Mouse (Mus musculus) lung, postnatal 0 days (tissue): ENCODE measurements at regions not wholly inside any gene's neighbourhood (a gene's known extent, or its start where the extent isn't known, plus 50 kb on each side); places are given as distances from the start of the nearest gene placed in this dataset.

ENCODE experiments used
- ATAC-seq: fragments of 200-750 bp; cut with Nextera tagmentation; 2 replicates; pipeline ENCODE4 v1.8.0; 2017; ENCODE audit warnings: moderate library complexity
- DNase-seq: peaks from one replicate; pipeline ENCODE4 v3.0.0-alpha.2; 2016; ENCODE audit warnings: low spot score
- H3K27ac ChIP-seq: fragments of 300-500 bp; sonication (generic); 2 replicates; pipeline ENCODE4 v1.5.1; 2014; ENCODE audit warnings: antibody characterized with exemption, mild to moderate bottlenecking, low read length, mixed read lengths
- H3K27me3 ChIP-seq: fragments of 300-500 bp; sonication (generic); replicated peaks from 2 replicates; pipeline ENCODE4 v1.6.1; 2014; ENCODE audit warnings: low read length, mixed read lengths; ENCODE audit not compliant: insufficient read depth
- H3K36me3 ChIP-seq: fragments of 300-500 bp; sonication (generic); 2 replicates; pipeline ENCODE4 v1.6.1; 2014; ENCODE audit warnings: low read length, mixed read lengths; ENCODE audit not compliant: insufficient read depth
- H3K4me1 ChIP-seq: fragments of 300-500 bp; sonication (generic); 2 replicates; pipeline ENCODE4 v1.6.1; 2014; ENCODE audit warnings: antibody characterized with exemption, low read depth, low read length, mixed read lengths; ENCODE audit not compliant: insufficient read depth
- H3K4me2 ChIP-seq: fragments of 300-500 bp; sonication (generic); replicated peaks from 2 replicates; pipeline ENCODE4 v1.6.1; 2014; ENCODE audit warnings: low read depth, mild to moderate bottlenecking, low read length, moderate library complexity, mixed read lengths
- H3K4me3 ChIP-seq: fragments of 300-500 bp; sonication (generic); 2 replicates; pipeline ENCODE4 v1.5.1; 2014; ENCODE audit warnings: low read depth, low read length
- H3K9ac ChIP-seq: fragments of 300-500 bp; sonication (generic); replicated peaks from 2 replicates; pipeline ENCODE4 v1.6.1; 2014; ENCODE audit warnings: low read depth, mild to moderate bottlenecking
- H3K9me3 ChIP-seq: fragments of 300-500 bp; sonication (generic); 2 replicates; pipeline ENCODE4 v1.6.1; 2016; ENCODE audit warnings: low read length, mixed read lengths
- CTCF ChIP-seq: IDR thresholded peaks from 2 replicates; pipeline ENCODE4 v1.5.1; 2016; ENCODE audit warnings: antibody characterized with exemption, mild to moderate bottlenecking
- EP300 ChIP-seq: IDR thresholded peaks from 2 replicates; pipeline ENCODE4 v1.6.1; 2016; ENCODE audit warnings: antibody characterized with exemption, mild to moderate bottlenecking, control low read depth
- WGBS: fragments of 180-500 bp; shearing (Covaris S2); extraction: QIAGEN DNeasy Blood & Tissue Kit; methylation state at CpG from one replicate; pipeline ENCODE4 v1.1.7; 2014; 5-methylcytosine and 5-hydroxymethylcytosine counted together

- no peaks in the 10 kb centered on the region for H3K27me3 ChIP-seq
- no peaks in the 10 kb centered on the region for H3K4me1 ChIP-seq
- H3K4me3 ChIP-seq, result no peak overlapping the region
- ATAC-seq, result no peak
- DNase-seq, result no peak
- H3K27ac ChIP-seq, result no peak overlapping the region
- H3K9me3 ChIP-seq, result no peaks in the 10 kb centered on the region
- no peak overlapping the region for H3K9ac ChIP-seq
- WGBS, result 36% methylated on average over 6 of the region's 6 CpGs
- TF ChIP-seq CTCF, result no peak
- TF ChIP-seq EP300, result no peak
- H3K36me3 ChIP-seq, result no peaks in the 10 kb centered on the region
- no peak overlapping the region for H3K4me2 ChIP-seq
Observed at GRCm38 (mm10) chr3:58129358-58129903, 281.6 kb upstream of the Pfn2 start.

DNA sequence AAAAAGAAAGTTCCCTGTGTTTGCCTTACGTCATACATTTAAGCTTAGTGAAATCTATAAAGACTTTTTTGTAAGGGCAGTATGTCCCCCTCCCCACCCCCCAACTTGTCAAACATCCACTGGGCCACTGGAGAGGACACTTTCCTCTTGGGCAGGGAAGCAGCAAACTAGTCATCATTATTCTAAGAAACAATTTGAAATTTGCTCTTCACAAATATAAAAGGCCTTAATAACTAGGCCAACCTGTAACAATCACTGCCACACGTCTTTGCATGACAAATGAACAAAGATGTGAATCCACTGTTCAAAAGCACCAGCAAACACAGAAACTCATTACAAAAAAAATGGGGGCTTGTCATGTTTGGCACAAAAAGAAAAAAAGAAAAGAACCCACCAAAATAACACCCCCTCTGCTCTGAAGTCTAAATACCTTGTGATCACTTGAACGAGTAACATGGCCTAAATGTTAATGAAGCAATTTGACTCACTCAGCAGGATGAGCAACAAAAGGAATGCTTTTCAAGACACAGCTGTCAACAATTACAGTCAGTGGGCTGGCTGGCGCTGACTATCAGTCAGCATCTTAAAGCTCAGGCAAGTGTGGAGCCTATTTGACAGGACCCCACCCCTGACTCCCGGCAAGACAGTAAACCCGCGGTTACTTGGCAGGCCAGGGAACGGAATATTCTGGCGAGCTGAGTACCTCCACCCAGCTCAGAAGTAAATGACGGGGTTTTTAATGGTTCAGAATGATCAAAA, 278.7 kb upstream of the Tsc22d2 start:
- no peaks in the 10 kb centered on the region for H3K9me3 ChIP-seq
- no peak overlapping the region for H3K4me3 ChIP-seq
- no peak overlapping the region for H3K9ac ChIP-seq
- H3K27me3 ChIP-seq, result no peaks in the 10 kb centered on the region
- TF ChIP-seq EP300, result no peak
- TF ChIP-seq CTCF, result no peak
- DNase-seq, result no peak
- no peak overlapping the region for H3K4me2 ChIP-seq
- 49% methylated on average over 10 of the region's 10 CpGs for WGBS
- no peaks in the 10 kb centered on the region for H3K36me3 ChIP-seq
- H3K27ac ChIP-seq, result no peak overlapping the region
- no peaks in the 10 kb centered on the region for H3K4me1 ChIP-seq
- no peak for ATAC-seq

DNA sequence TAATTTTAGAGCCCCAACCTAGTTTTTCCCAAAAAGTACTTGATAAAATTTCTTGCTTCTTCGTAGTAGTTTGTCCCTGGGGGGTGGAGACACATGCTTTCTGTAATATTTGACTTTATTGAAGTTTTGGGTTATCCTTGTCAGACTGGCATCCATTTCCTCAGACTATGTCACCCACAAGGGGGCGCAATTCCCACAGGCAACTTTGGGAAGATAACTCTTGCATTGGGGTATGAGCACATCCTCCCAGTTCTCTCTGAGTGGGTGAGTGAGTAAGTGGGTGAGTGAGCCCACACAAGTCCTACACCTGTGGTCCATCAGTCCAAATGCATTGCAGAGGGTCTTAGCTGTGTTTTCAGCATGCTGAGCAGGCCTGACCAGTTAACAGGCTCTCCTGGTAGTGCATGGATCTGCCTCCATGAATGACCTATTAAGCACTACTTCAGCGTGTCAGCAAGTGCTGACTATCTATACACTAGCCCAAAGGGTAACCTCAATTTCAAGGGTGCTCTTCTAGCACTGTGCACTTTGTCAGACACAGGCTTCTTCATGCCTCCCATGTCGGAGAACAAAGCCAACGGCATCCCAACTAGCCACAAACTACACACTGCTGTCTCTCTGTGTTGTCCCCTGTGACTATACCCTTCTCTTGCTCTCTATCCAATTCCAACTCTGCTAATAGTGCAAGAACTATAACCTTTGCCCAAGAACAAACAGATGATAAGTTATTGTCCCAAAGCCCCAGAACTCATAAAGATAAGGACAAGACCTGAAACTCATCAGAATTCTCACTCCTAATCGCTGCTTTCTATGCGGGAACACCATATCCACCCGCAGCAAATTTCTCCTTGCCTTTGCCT, 275.6 kb upstream of the Tsc22d2 start:
- TF ChIP-seq CTCF (peak; percentile 78), EP300 (no peak)
- WGBS, result 72% methylated on average over 8 of the region's 8 CpGs
- ATAC-seq, result no peak
- Histone ChIP-seq H3K9me3 (no peaks in the 10 kb centered on the region), H3K9ac (no peak overlapping the region), H3K4me3 (no peak overlapping the region), H3K36me3 (no peaks in the 10 kb centered on the region), H3K27me3 (no peaks in the 10 kb centered on the region), H3K4me1 (no peaks in the 10 kb centered on the region), H3K4me2 (no peak overlapping the region), H3K27ac (no peak overlapping the region)
- no peak for DNase-seq

DNA sequence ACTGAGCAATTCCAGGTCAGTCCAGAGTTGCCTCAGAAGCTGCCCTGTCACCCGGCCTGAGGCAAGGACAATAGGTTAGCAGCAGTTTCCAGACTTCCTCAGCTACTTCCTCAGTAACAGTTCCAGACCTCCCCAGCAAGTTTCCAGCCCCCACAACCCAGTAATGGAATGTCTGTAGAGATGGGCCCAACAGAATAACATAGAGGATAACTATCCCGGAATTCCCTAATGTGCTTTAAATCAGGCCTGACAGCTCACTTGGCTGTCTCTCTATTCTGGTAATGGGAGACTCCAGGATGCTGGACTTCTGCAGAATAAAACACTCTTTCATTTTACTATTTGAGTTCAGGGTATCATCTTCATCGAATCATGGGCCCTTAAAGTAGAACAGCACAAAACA, 268.4 kb upstream of the Tsc22d2 start:
- Histone ChIP-seq H3K4me3 (no peak overlapping the region), H3K9me3 (no peaks in the 10 kb centered on the region), H3K36me3 (no peaks in the 10 kb centered on the region), H3K9ac (no peak overlapping the region), H3K27me3 (no peaks in the 10 kb centered on the region), H3K4me1 (no peaks in the 10 kb centered on the region), H3K4me2 (no peak overlapping the region), H3K27ac (no peak overlapping the region)
- TF ChIP-seq CTCF (no peak), EP300 (no peak)
- ATAC-seq (no peak), DNase-seq (no peak)
- WGBS, result 41% methylated on average over 3 of the region's 3 CpGs

DNA sequence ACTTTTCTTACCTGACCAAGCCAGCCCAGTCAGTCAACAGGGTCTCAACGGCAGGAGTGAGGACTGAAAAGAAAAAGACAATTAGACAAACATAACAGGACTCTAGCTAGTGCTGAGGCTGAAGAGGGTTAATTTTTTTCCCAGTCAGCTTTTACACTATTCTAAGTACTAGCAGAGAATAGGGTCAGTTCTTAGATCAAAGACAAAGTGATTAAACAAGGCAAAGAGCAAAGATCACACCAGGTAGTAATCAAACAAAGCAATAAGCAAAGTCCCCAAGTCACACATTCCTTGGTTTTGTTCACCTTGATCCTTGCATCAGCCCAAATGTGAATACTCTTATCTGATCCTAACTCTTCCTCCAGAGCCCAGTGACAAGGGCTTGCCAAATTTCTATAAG, 267.8 kb upstream of the Tsc22d2 start:
- Histone ChIP-seq H3K9ac (no peak overlapping the region), H3K27ac (no peak overlapping the region), H3K27me3 (no peaks in the 10 kb centered on the region), H3K9me3 (no peaks in the 10 kb centered on the region), H3K36me3 (no peaks in the 10 kb centered on the region), H3K4me2 (no peak overlapping the region), H3K4me1 (no peaks in the 10 kb centered on the region), H3K4me3 (no peak overlapping the region)
- DNase-seq (no peak), ATAC-seq (no peak)
- 26% methylated on average over 1 of the region's 1 CpGs for WGBS
- TF ChIP-seq CTCF (no peak), EP300 (no peak)

DNA sequence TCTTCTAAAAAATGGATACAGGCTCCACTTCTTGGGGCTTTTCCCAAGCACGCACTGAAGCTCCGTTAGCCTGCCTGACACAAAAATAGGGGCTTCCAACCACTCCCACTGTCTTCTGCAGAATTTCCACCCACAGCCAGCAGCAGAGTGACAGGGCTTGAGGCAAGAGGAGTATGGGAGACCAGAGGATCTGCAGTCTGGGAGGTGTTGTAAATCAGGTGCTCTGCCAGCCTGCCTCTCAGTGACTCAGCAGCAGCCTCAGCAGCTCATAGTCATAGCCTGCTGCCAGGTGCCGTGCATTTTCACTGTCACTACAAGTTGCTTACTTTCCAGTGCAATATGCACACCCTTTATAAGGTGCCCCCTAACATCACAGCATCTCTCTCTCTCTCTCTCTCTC, 261.4 kb upstream of the Tsc22d2 start:
- Histone ChIP-seq H3K27ac (no peak overlapping the region), H3K9me3 (no peaks in the 10 kb centered on the region), H3K4me1 (no peaks in the 10 kb centered on the region), H3K27me3 (no peaks in the 10 kb centered on the region), H3K9ac (no peak overlapping the region), H3K4me3 (no peak overlapping the region), H3K36me3 (no peaks in the 10 kb centered on the region), H3K4me2 (no peak overlapping the region)
- 78% methylated on average over 3 of the region's 3 CpGs for WGBS
- DNase-seq, result no peak
- ATAC-seq, result no peak
- TF ChIP-seq CTCF, result no peak
- no peak for TF ChIP-seq EP300
